Mouse (Mus musculus): Measurements from ENCODE around the gene Grin2c. TPM values are rescaled to one million over a fixed set of nuclear protein-coding genes. Genes with fewer than 3 reads are reported as not detected.

Grin2c gene
- polyA plus RNA-seq, 1 experiment from 2014 or later: not detected

DNA sequence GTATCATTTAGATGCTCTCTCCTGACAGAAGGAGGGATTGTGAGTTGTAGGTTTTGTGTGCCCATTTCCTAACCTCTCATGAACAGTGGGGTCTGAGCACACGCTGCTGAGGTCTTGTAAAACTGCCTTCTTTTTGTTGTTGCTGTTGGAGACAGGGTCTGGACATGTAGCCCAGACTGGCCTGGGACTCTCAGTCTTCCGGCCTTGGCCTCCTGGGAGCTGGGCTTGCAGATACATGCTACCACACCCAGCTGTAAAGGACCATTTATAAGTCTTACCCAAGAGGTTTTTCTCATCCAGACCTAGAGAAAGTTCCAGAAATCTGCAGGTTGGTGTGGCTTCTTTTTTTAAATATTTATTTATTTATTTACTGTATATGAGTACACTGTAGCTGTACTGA is 21.3 kb upstream of the Grin2c start:
- WGBS: 90% methylated on average over 2 of the region's 2 CpGs
- no peaks in the 10 kb centered on the region for H3K9me3 ChIP-seq (ENCODE audit: control insufficient read depth, low read length)
- no peak overlapping the region for H3K9ac ChIP-seq (ENCODE audit: low read length)
- H3K36me3 ChIP-seq (ENCODE audit: control insufficient read depth, insufficient read depth, low read length): no peaks in the 10 kb centered on the region
- H3K27me3 ChIP-seq (replicated peaks; ENCODE audit: control insufficient read depth, insufficient read depth, low read length): no peaks in the 10 kb centered on the region
- no peak overlapping the region for H3K4me3 ChIP-seq (ENCODE audit: low read depth, low read length)
- H3K4me2 ChIP-seq (ENCODE audit: low read length): no peak overlapping the region
- H3K4me1 ChIP-seq (replicated peaks; ENCODE audit: control insufficient read depth, insufficient read depth, low read length): peaks cover 9% of the 10 kb centered on the region
- H3K27ac ChIP-seq (ENCODE audit: low read depth): no peak overlapping the region
- ATAC-seq (replicated peaks; ENCODE audit: low FRiP score, low TSS enrichment, low read depth) (no peak), DNase-seq (ENCODE audit: low spot score) (no peak)

DNA sequence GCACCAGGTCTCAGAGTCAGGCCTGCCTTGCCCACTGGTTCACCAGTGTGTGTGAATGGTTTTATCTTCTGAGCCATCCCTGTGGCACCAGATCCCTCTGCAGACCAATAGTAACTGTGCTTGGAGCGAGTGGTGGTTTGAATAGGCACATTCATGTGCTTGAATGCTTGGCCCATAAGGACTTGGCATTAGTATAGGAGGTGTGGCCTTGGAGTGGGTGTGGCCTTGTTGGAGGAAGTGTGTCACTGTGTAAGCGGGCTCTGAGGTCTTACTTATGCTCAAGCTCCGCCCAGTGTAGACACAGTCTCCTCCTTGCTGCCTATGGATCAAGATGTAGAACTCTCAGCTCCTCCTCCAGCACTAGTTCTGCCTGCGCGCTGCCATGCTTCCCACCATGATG is 20.3 kb upstream of the Grin2c start:
- Histone ChIP-seq H3K36me3 (ENCODE audit: control insufficient read depth, insufficient read depth, low read length) (no peaks in the 10 kb centered on the region), H3K27ac (ENCODE audit: low read depth) (no peak overlapping the region), H3K9me3 (ENCODE audit: control insufficient read depth, low read length) (no peaks in the 10 kb centered on the region), H3K4me2 (ENCODE audit: low read length) (no peak overlapping the region), H3K4me3 (ENCODE audit: low read depth, low read length) (no peak overlapping the region), H3K27me3 (replicated peaks; ENCODE audit: control insufficient read depth, insufficient read depth, low read length) (no peaks in the 10 kb centered on the region), H3K9ac (ENCODE audit: low read length) (no peak overlapping the region), H3K4me1 (replicated peaks; ENCODE audit: control insufficient read depth, insufficient read depth, low read length) (peaks cover 9% of the 10 kb centered on the region)
- 85% methylated on average over 5 of the region's 5 CpGs for WGBS
- DNase-seq (ENCODE audit: low spot score): no peak
- ATAC-seq (replicated peaks; ENCODE audit: low FRiP score, low TSS enrichment, low read depth): no peak

DNA sequence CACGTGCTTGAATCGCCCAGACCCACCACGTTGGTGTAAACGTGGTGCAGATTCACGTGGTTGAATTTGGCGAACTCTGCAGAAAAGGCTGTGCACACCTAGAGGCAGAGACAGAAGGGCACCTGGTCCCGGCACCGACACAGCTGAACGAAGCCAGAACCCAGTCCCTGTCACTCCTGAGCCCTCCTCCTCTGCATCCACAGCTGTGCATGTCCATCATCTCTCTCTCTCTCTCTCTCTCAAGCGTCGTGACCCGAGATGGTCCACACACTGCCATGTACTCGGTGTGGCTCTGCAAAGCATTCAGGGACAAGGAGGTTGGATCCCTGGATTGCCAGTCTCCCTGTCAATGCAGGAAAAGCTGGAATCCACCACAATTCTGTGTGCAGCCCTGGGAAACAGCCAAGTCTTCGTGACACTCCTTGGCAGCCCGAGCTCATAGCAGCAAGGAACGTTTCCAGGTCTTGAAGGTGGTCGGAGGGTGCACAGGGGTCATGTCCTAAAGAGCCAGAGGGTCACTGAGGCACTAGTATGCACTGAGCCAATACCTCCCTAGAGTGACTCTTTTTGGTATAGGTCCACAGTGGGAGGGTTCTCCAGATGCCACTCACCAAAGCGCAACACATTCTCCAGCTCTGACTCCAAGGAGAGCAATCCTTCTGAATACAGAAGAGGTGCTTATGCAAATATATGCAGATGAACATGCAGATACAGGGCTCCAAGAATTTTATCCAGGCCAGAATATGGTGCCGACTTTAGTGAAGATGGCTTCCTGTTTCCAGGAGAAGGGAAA is 19.4 kb upstream of the Grin2c start:
- H3K27me3 ChIP-seq (replicated peaks; ENCODE audit: control insufficient read depth, insufficient read depth, low read length): no peaks in the 10 kb centered on the region
- DNase-seq (ENCODE audit: low spot score) (no peak), ATAC-seq (replicated peaks; ENCODE audit: low FRiP score, low TSS enrichment, low read depth) (no peak)
- no peaks in the 10 kb centered on the region for H3K36me3 ChIP-seq (ENCODE audit: control insufficient read depth, insufficient read depth, low read length)
- no peak overlapping the region for H3K4me2 ChIP-seq (ENCODE audit: low read length)
- no peak overlapping the region for H3K27ac ChIP-seq (ENCODE audit: low read depth)
- no peaks in the 10 kb centered on the region for H3K9me3 ChIP-seq (ENCODE audit: control insufficient read depth, low read length)
- no peak overlapping the region for H3K4me3 ChIP-seq (ENCODE audit: low read depth, low read length)
- 81% methylated on average over 19 of the region's 19 CpGs for WGBS
- H3K4me1 ChIP-seq (replicated peaks; ENCODE audit: control insufficient read depth, insufficient read depth, low read length): peaks cover 9% of the 10 kb centered on the region
- H3K9ac ChIP-seq (ENCODE audit: low read length): no peak overlapping the region

- H3K27ac ChIP-seq (ENCODE audit: low read depth): no peak overlapping the region
- H3K9me3 ChIP-seq (ENCODE audit: control insufficient read depth, low read length): no peaks in the 10 kb centered on the region
- H3K9ac ChIP-seq (ENCODE audit: low read length): no peak overlapping the region
- H3K4me3 ChIP-seq (ENCODE audit: low read depth, low read length): no peak overlapping the region
- H3K27me3 ChIP-seq (replicated peaks; ENCODE audit: control insufficient read depth, insufficient read depth, low read length): no peaks in the 10 kb centered on the region
- 48% methylated on average over 4 of the region's 4 CpGs for WGBS
- DNase-seq (ENCODE audit: low spot score) (no peak), ATAC-seq (replicated peaks; ENCODE audit: low FRiP score, low TSS enrichment, low read depth) (no peak)
- H3K36me3 ChIP-seq (ENCODE audit: control insufficient read depth, insufficient read depth, low read length): no peaks in the 10 kb centered on the region
- H3K4me1 ChIP-seq (replicated peaks; ENCODE audit: control insufficient read depth, insufficient read depth, low read length): peaks cover 4% of the 10 kb centered on the region
- no peak overlapping the region for H3K4me2 ChIP-seq (ENCODE audit: low read length)
Measured at GRCm38 (mm10) chr11:115285282-115285681, 18.2 kb upstream of the Grin2c start.

DNA sequence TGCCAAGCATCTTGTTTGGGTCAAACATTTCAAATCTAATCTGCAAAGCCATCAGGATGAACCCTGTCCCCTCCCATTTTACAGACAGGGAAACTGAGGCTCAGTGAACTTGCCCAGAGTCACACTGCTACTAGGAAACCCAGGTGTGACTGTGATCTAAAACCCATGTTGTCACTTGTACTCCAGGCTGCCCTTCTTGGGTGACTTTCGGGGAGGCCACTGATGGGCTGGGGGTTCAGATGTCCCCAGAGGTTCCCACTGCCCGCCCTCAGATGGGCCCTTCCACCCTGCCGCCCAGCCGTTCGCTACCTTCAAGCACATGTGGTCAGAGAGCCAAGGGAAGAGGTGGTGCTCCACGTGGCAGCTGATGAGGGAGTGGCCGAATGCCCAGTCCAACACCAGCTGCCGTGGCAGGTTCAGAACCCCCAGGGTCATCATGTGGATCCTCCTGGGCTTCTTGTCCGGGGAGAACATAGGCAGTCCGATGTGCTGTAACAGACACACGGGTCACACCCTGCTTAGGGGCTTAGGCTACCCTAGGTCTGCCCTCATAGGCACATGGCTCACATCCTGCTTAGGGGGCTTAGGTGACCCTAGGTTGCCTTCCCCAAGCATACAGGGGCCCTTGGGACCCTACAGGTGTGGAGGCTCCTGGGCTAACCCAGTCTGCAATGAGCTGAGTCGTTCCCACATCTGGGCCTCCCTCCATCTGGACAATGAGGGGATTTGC is 17.0 kb upstream of the Grin2c start:
- H3K27me3 ChIP-seq (replicated peaks; ENCODE audit: control insufficient read depth, insufficient read depth, low read length): no peaks in the 10 kb centered on the region
- no peaks in the 10 kb centered on the region for H3K4me1 ChIP-seq (replicated peaks; ENCODE audit: control insufficient read depth, insufficient read depth, low read length)
- ATAC-seq (replicated peaks; ENCODE audit: low FRiP score, low TSS enrichment, low read depth) (no peak), DNase-seq (ENCODE audit: low spot score) (no peak)
- no peak overlapping the region for H3K27ac ChIP-seq (ENCODE audit: low read depth)
- no peak overlapping the region for H3K4me3 ChIP-seq (ENCODE audit: low read depth, low read length)
- no peak overlapping the region for H3K9ac ChIP-seq (ENCODE audit: low read length)
- no peaks in the 10 kb centered on the region for H3K9me3 ChIP-seq (ENCODE audit: control insufficient read depth, low read length)
- no peak overlapping the region for H3K4me2 ChIP-seq (ENCODE audit: low read length)
- H3K36me3 ChIP-seq (ENCODE audit: control insufficient read depth, insufficient read depth, low read length): no peaks in the 10 kb centered on the region
- WGBS: 83% methylated on average over 12 of the region's 12 CpGs

DNA sequence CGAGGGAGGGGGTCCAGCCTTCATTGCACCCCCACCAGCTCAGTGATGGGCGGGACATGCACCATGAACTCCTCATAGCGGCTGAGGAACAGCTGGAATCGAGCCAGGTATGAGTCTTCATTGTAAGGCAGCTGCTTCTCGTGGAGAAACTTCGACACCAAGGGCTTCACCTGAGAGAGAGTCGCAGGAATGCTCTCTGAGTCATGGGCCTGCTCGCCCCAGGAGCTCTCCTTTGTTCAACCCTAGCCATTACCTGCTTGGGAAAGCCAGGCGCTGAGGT is 16.4 kb upstream of the Grin2c start:
- no peaks in the 10 kb centered on the region for H3K27me3 ChIP-seq (replicated peaks; ENCODE audit: control insufficient read depth, insufficient read depth, low read length)
- no peak overlapping the region for H3K4me3 ChIP-seq (ENCODE audit: low read depth, low read length)
- H3K27ac ChIP-seq (ENCODE audit: low read depth): no peak overlapping the region
- ATAC-seq (replicated peaks; ENCODE audit: low FRiP score, low TSS enrichment, low read depth): no peak
- no peak for DNase-seq (ENCODE audit: low spot score)
- H3K9me3 ChIP-seq (ENCODE audit: control insufficient read depth, low read length): no peaks in the 10 kb centered on the region
- WGBS: 72% methylated on average over 9 of the region's 9 CpGs
- no peak overlapping the region for H3K4me2 ChIP-seq (ENCODE audit: low read length)
- no peaks in the 10 kb centered on the region for H3K4me1 ChIP-seq (replicated peaks; ENCODE audit: control insufficient read depth, insufficient read depth, low read length)
- H3K36me3 ChIP-seq (ENCODE audit: control insufficient read depth, insufficient read depth, low read length): no peaks in the 10 kb centered on the region
- H3K9ac ChIP-seq (ENCODE audit: low read length): no peak overlapping the region

- Histone ChIP-seq H3K4me1 (replicated peaks; ENCODE audit: control insufficient read depth, insufficient read depth, low read length) (0 out of 2 replicates have a peak, but pooled peaks cover 2% of the 10 kb centered on the region), H3K9ac (ENCODE audit: low read length) (no peak overlapping the region), H3K27ac (ENCODE audit: low read depth) (no peak overlapping the region), H3K9me3 (ENCODE audit: control insufficient read depth, low read length) (no peaks in the 10 kb centered on the region), H3K4me2 (ENCODE audit: low read length) (no peak overlapping the region), H3K27me3 (replicated peaks; ENCODE audit: control insufficient read depth, insufficient read depth, low read length) (no peaks in the 10 kb centered on the region), H3K36me3 (ENCODE audit: control insufficient read depth, insufficient read depth, low read length) (no peaks in the 10 kb centered on the region), H3K4me3 (ENCODE audit: low read depth, low read length) (no peak overlapping the region)
- WGBS: 76% methylated on average over 8 of the region's 8 CpGs
- no peak for DNase-seq (ENCODE audit: low spot score)
- ATAC-seq (replicated peaks; ENCODE audit: low FRiP score, low TSS enrichment, low read depth): no peak
Measured at GRCm38 (mm10) chr11:115282723-115283485, 15.9 kb upstream of the Grin2c start.

- no peaks in the 10 kb centered on the region for H3K27me3 ChIP-seq (replicated peaks; ENCODE audit: control insufficient read depth, insufficient read depth, low read length)
- no peak overlapping the region for H3K4me2 ChIP-seq (ENCODE audit: low read length)
- DNase-seq (ENCODE audit: low spot score): no peak
- WGBS: 70% methylated on average over 8 of the region's 8 CpGs
- H3K4me3 ChIP-seq (ENCODE audit: low read depth, low read length): no peak overlapping the region
- H3K4me1 ChIP-seq (replicated peaks; ENCODE audit: control insufficient read depth, insufficient read depth, low read length): peaks cover 6% of the 10 kb centered on the region; the same call in 1 of the 2 replicates
- no peaks in the 10 kb centered on the region for H3K9me3 ChIP-seq (ENCODE audit: control insufficient read depth, low read length)
- H3K27ac ChIP-seq (ENCODE audit: low read depth): no peak overlapping the region
- no peaks in the 10 kb centered on the region for H3K36me3 ChIP-seq (ENCODE audit: control insufficient read depth, insufficient read depth, low read length)
- ATAC-seq (replicated peaks; ENCODE audit: low FRiP score, low TSS enrichment, low read depth): no peak
- no peak overlapping the region for H3K9ac ChIP-seq (ENCODE audit: low read length)
Measured at GRCm38 (mm10) chr11:115282295-115282694, 15.3 kb upstream of the Grin2c start.
